17 mouse cellular contexts compared by ENCODE assay signal in the genomic region with DNA sequence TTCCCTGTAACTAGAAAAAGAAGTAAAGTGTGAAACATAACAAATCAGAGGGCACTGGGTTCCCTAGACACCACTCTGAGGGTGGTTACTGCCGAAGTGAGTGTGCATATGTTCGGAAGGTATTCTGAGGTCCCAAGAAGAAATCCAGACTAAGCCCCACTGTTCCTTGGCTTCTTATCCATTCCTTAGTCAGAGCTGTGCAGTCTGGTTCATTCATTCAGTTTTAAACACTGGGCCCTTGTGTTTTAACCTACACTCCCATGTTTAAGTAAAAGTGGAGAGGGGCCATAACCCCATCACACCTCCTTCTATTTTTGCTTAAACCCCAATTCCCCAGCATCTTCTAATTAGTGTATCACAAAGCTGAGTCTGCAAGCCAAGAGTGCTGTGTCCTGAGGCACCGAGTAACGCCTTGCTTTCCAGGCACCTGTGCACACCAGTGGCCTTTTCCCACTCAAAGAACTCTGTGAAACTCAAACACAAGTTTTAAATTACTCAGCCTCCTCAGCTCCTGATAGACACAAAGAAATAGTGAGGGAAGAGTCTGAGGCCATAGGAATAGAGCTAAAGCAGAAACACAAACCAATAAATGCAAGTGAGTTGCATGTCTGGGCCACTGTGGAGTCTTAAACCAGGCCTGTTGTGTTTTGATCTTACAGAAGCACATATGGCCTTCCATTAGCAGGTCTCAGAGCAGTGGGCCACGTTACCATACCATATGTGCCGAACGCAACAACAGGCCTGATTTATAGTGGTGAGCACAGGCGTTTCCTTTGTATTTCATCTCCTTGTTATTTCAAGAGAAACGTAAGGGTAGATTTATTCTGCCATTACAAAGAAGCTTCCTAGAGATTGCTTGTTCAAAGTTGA.
A peak's percentile ranks its signal among the peaks of the same experiment; 100 is the strongest.
DNase-seq lines count a peak whose midpoint lies in the region; ATAC-seq lines count a peak whose summit lies in the region.
"Had no signal": no experiment of that assay in that cellular context is flagged by ENCODE, and none has a peak within 500 bp of the region (broad histone marks: within the 10 kb centered on the region; RNA-seq: fewer than 3 reads in every experiment).

No protein-coding gene starts in this region.

- H3K9me3 ChIP-seq in hindbrain, embryonic 12.5 days (replicated peaks) = no peaks in the 10 kb centered on the region
- H3K9me3 ChIP-seq in hindbrain, embryonic 16.5 days (ENCODE audit: control insufficient read depth, low read length) = no peaks in the 10 kb centered on the region
- H3K9me3 ChIP-seq in limb, embryonic 10.5 days (replicated peaks) = no peaks in the 10 kb centered on the region
- no peaks in the 10 kb centered on the region for H3K9me3 ChIP-seq in neural tube, embryonic 11.5 days (ENCODE audit: control insufficient read depth, low read length)
- H3K9me3 ChIP-seq: G1E; liver, embryonic 13.5 days; lung, embryonic 15.5 days had no signal

- no peaks in the 10 kb centered on the region for H3K4me1 ChIP-seq in hindbrain, embryonic 12.5 days
- H3K4me1 ChIP-seq in hindbrain, embryonic 16.5 days (ENCODE audit: control insufficient read depth, insufficient read depth, low read depth, low read length) = no peaks in the 10 kb centered on the region
- peaks cover 34% of the 10 kb centered on the region for H3K4me1 ChIP-seq in limb, embryonic 10.5 days
- 0 out of 2 replicates have a peak, but pooled peaks cover 2% of the 10 kb centered on the region for H3K4me1 ChIP-seq in neural tube, embryonic 11.5 days (ENCODE audit: control insufficient read depth, insufficient read depth, low read length)

- H3K4me2 ChIP-seq in hindbrain, embryonic 12.5 days (replicated peaks) = no peak overlapping the region
- no peak overlapping the region for H3K4me2 ChIP-seq in hindbrain, embryonic 16.5 days (ENCODE audit: low read length)
- no peak overlapping the region for H3K4me2 ChIP-seq in neural tube, embryonic 11.5 days (ENCODE audit: low read depth)
- H3K4me2 ChIP-seq: liver, embryonic 13.5 days; lung, embryonic 15.5 days had no signal

- H3K27me3 ChIP-seq in hindbrain, embryonic 12.5 days = no peaks in the 10 kb centered on the region
- no peaks in the 10 kb centered on the region for H3K27me3 ChIP-seq in hindbrain, embryonic 16.5 days (replicated peaks; ENCODE audit: control insufficient read depth, insufficient read depth, low read length)
- no peaks in the 10 kb centered on the region for H3K27me3 ChIP-seq in limb, embryonic 10.5 days (ENCODE audit: low read depth, poor library complexity, severe bottlenecking)
- H3K27me3 ChIP-seq in neural tube, embryonic 11.5 days (ENCODE audit: control insufficient read depth, insufficient read depth, low read length) = no peaks in the 10 kb centered on the region
- H3K27me3 ChIP-seq: liver, embryonic 13.5 days; lung, embryonic 15.5 days had no signal

- no peaks in the 10 kb centered on the region for H3K36me3 ChIP-seq in hindbrain, embryonic 12.5 days
- no peaks in the 10 kb centered on the region for H3K36me3 ChIP-seq in hindbrain, embryonic 16.5 days (ENCODE audit: control insufficient read depth, insufficient read depth, low read length)
- no peaks in the 10 kb centered on the region for H3K36me3 ChIP-seq in limb, embryonic 10.5 days
- H3K36me3 ChIP-seq in neural tube, embryonic 11.5 days (ENCODE audit: control insufficient read depth, insufficient read depth, low read length) = no peaks in the 10 kb centered on the region
- H3K36me3 ChIP-seq: G1E; liver, embryonic 13.5 days; lung, embryonic 15.5 days had no signal

- H3K4me3 ChIP-seq in hindbrain, embryonic 12.5 days = no peak overlapping the region
- H3K4me3 ChIP-seq in hindbrain, embryonic 16.5 days (ENCODE audit: low read length) = no peak overlapping the region
- H3K4me3 ChIP-seq in limb, embryonic 10.5 days = no peak overlapping the region
- no peak overlapping the region for H3K4me3 ChIP-seq in neural tube, embryonic 11.5 days (ENCODE audit: low read depth, low read length)
- H3K4me3 ChIP-seq: liver, embryonic 13.5 days; lung, embryonic 15.5 days had no signal

- intact Hi-C loops in gastrocnemius, postnatal 36 days (cut with DNase I) = no loop called here

- H3K27ac ChIP-seq in hindbrain, embryonic 12.5 days = peak overlapping the region; percentile 35; the same call in 1 of the 2 replicates
- no peak overlapping the region for H3K27ac ChIP-seq in hindbrain, embryonic 16.5 days (ENCODE audit: low read depth, low read length)
- H3K27ac ChIP-seq in limb, embryonic 10.5 days = peak overlapping the region; percentile 87
- no peak overlapping the region for H3K27ac ChIP-seq in neural tube, embryonic 11.5 days (ENCODE audit: low read depth, low read length)
- H3K27ac ChIP-seq: liver, embryonic 13.5 days; lung, embryonic 15.5 days had no signal

- no peak overlapping the region for H3K9ac ChIP-seq in hindbrain, embryonic 12.5 days
- H3K9ac ChIP-seq in hindbrain, embryonic 16.5 days (ENCODE audit: low read depth, low read length) = no peak overlapping the region
- no peak overlapping the region for H3K9ac ChIP-seq in neural tube, embryonic 11.5 days (ENCODE audit: low read length)
- H3K9ac ChIP-seq: liver, embryonic 13.5 days; lung, embryonic 15.5 days had no signal

- WGBS in hindbrain, embryonic 12.5 days = 70% methylated on average over 9 of the region's 9 CpGs
- WGBS in hindbrain, embryonic 16.5 days = 69% methylated on average over 9 of the region's 9 CpGs
- WGBS in limb, embryonic 10.5 days = 37% methylated on average over 9 of the region's 9 CpGs
- WGBS in neural tube, embryonic 11.5 days = 35% methylated on average over 9 of the region's 9 CpGs

- no peak for ATAC-seq in hindbrain, embryonic 12.5 days (ENCODE audit: low FRiP score)
- ATAC-seq in hindbrain, embryonic 16.5 days = no peak
- no peak; the same call in 1 of the 2 replicates for ATAC-seq in neural tube, embryonic 11.5 days (ENCODE audit: insufficient read depth, low FRiP score, low TSS enrichment)
- ATAC-seq: CD4-positive, CD25-positive, alpha-beta regulatory T cell, adult 4 months; intestine, postnatal 0 days had no signal

- DNase-seq in embryo, embryonic 10 days (ENCODE audit: low spot score) = peak; percentile 48
- DNase-seq in embryo, embryonic 9.5 days (ENCODE audit: extremely low spot score) = no peak
- peak; percentile 64 for DNase-seq in limb, embryonic 10.5 days (ENCODE audit: low spot score)
- DNase-seq in neural tube, embryonic 11.5 days (ENCODE audit: low spot score) = peak; percentile 30
- no peak for DNase-seq in gastrocnemius, postnatal 36 days
- no peak for DNase-seq in urinary bladder, postnatal 36 days (ENCODE audit: low spot score in 2 of 2)
- DNase-seq: cerebellum, adult 9-10 months; kidney, postnatal 36 days; liver, embryonic 13.5 days; midbrain, embryonic 14.5 days; right cerebral cortex, postnatal 4 days had no signal

Comparison
In these comparisons a context has a peak if more than half of its experiments do, and no peak if none do; other contexts are left out.
1. DNase-seq: peak in embryo, embryonic 10 days (single experiment), limb, embryonic 10.5 days (single experiment) and neural tube, embryonic 11.5 days (single experiment); none in embryo, embryonic 9.5 days (single experiment), gastrocnemius, postnatal 36 days (0 of 2) and urinary bladder, postnatal 36 days (0 of 2).
2. H3K27ac ChIP-seq: peak in hindbrain, embryonic 12.5 days (single experiment) and limb, embryonic 10.5 days (single experiment); none in hindbrain, embryonic 16.5 days (single experiment) and neural tube, embryonic 11.5 days (single experiment).